Mouse (Mus musculus) common myeloid progenitor, adult 5-6 weeks (primary cell): ENCODE measurements around the gene Usp37. TPM values are rescaled to one million over a fixed set of nuclear protein-coding genes. Genes with fewer than 3 reads are reported as not detected.

Experiments used
- ATAC-seq: replicated peaks from 2 replicates; pipeline ENCODE4 v1.8.0; 2016; ENCODE audit warnings: low read depth, mild to moderate bottlenecking, moderate TSS enrichment, inconsistent platforms; ENCODE audit not compliant: poor library complexity, severe bottlenecking
- total RNA-seq: library from RNA; stranded (forward); fragments of 200-1000, 187-1606 nt; gene quantifications from 2 replicates; pipeline ENCODE4 v1.2.3, GENCODE M21; 2017

Gene Usp37
- total RNA-seq, 1 experiment from 2014 or later = 58.5 TPM

DNA sequence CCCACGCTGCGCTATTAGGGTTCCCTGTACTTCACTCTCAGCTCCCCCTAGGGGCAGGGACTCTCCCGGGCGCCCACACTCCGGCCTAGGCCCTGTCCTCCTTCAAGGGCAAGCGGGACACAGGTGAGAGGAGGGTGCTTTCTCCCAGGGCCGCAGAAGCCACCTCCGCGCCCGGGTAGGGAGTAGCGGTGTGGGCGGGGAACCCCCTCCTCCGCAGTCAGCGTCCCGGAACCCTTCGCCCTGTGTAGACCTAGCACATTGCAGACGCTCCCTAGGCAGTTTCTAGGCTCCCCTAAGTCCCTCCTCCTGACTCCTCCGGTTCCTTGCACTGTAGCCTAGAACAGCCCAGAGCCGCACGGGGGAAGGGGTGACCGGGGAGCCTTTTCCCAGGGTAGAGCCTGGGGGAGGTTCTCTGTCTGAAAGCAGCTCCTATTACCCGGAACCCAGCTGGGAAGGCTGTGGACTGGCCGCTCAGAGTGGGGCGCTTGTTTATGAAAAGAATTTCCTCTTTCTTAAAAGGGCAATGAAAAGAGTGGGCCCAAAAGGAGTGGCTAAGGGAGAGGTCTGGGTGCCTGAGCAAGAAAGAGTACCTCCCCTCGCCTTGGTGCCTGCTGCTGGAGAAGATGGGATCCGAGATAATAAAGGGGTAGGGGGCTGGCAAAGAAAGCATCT lies 157.2 kb downstream of the Usp37 start:
- peak; percentile 64 for ATAC-seq

DNA sequence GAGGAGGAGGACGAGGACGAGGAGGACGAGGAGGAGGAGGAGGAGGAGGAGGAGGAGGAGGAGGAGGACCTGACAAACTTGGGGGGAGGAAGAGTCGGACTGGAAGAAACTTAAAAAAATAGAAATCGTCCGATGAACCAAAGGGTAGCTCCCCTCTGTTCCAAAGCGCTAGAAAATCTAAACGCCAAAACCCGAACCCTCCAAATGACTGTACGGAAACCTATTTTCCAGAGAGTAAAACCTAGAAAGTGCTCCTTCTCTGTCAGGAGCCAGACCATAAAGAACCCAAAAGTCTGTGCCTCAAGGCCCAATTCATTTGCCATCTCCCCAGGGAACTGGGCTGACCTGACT lies 157.7 kb downstream of the Usp37 start:
- no peak for ATAC-seq

- no peak for ATAC-seq
These were observed 158.6 kb downstream of the Usp37 start for GRCm38 (mm10) chr1:74385531-74385930.

Other genes starting within 250 kb of the Usp37 start
- gene Tmbim1, start 238.7 kb downstream of the Usp37 start, total RNA-seq = 16.1 and 19.7 TPM in 2 replicates
- not detected in 2 replicates for gene Catip, start 182.2 kb downstream of the Usp37 start, total RNA-seq
- 1.2 and 2.1 TPM in 2 replicates for gene Slc11a1, start 169.1 kb downstream of the Usp37 start, total RNA-seq
- gene Ctdsp1, start 152.8 kb downstream of the Usp37 start, total RNA-seq = 31.6 and 48.0 TPM in 2 replicates
- gene Vil1, start 134.9 kb downstream of the Usp37 start, total RNA-seq = 0.05 TPM in 1 of 2 replicates, not detected in the other
- 103 and 104 TPM in 2 replicates for gene Cnot9, start 38.2 kb downstream of the Usp37 start, total RNA-seq
- 0.09 and 0.19 TPM in 2 replicates for gene Plcd4, start 1.4 kb downstream of the Usp37 start, total RNA-seq
- 10.9 and 12.5 TPM in 2 replicates for gene Zfp142, start 44.0 kb upstream of the Usp37 start, total RNA-seq
- 14.9 and 23.7 TPM in 2 replicates for gene Bcs1l, start 44.0 kb upstream of the Usp37 start, total RNA-seq
- gene Rnf25, start 57.1 kb upstream of the Usp37 start, total RNA-seq = 18.2 and 18.3 TPM in 2 replicates
- 0.18 and 0.92 TPM in 2 replicates for gene Stk36, start 57.2 kb upstream of the Usp37 start, total RNA-seq
- 21.3 and 21.9 TPM in 2 replicates for gene Ttll4, start 117.5 kb upstream of the Usp37 start, total RNA-seq
- gene Cyp27a1, start 169.3 kb upstream of the Usp37 start, total RNA-seq = 2.7 and 2.8 TPM in 2 replicates
- gene Prkag3, start 204.9 kb upstream of the Usp37 start, total RNA-seq = not detected in 2 replicates
- not detected in 2 replicates for gene Wnt6, start 227.6 kb upstream of the Usp37 start, total RNA-seq
- not detected in 2 replicates for gene Wnt10a, start 247.2 kb upstream of the Usp37 start, total RNA-seq